Comparison of ENCODE assay signal across 7 mouse cellular contexts in genomic region chr12:86883280-86884196, GRCm38 (mm10). TPM values are rescaled to one million over a fixed set of nuclear protein-coding genes. Genes with fewer than 3 reads are reported as not detected.
DNase-seq lines count a peak whose midpoint lies in the region; ATAC-seq and TF ChIP-seq lines count a peak whose summit lies in the region.

No protein-coding gene starts in this region.

- H3K36me3 ChIP-seq in CH12.LX (replicated peaks in 1 of 2; ENCODE audit: control insufficient read depth in 1 of 2, insufficient read depth in 1 of 2, low read length in 1 of 2) = peaks cover 11 to 17% of the 10 kb centered on the region in 2 experiments
- H3K36me3 ChIP-seq in embryonic facial prominence, embryonic 11.5 days (replicated peaks; ENCODE audit: control insufficient read depth, insufficient read depth, low read depth, low read length) = no peaks in the 10 kb centered on the region
- peaks cover 16% of the 10 kb centered on the region for H3K36me3 ChIP-seq in heart, embryonic 12.5 days
- no peaks in the 10 kb centered on the region for H3K36me3 ChIP-seq in kidney, postnatal 0 days (ENCODE audit: insufficient read depth, low read length)

- H3K27ac ChIP-seq in CH12.LX (ENCODE audit: insufficient read depth, low read depth) = peak overlapping the region; percentile 89
- H3K27ac ChIP-seq in embryonic facial prominence, embryonic 11.5 days (replicated peaks; ENCODE audit: low read depth, low read length) = peak overlapping the region; percentile 99
- peak overlapping the region; percentile 100 for H3K27ac ChIP-seq in heart, embryonic 12.5 days (ENCODE audit: poor library complexity, severe bottlenecking)
- H3K27ac ChIP-seq in kidney, postnatal 0 days = peak overlapping the region; percentile 100

- peaks cover 27% of the 10 kb centered on the region for H3K79me2 ChIP-seq in CH12.LX (replicated peaks; ENCODE audit: control insufficient read depth, extremely low read depth, insufficient read depth, poor library complexity, severe bottlenecking)

- in situ Hi-C loops in CH12.LX (cut with MboI; ENCODE audit: low pct_ligation_motif_present, low pct_unique_long_range_greater_than_20kb, low sequenced_read_pairs) = no loop called here

- ATAC-seq in embryonic facial prominence, embryonic 11.5 days (replicated peaks; ENCODE audit: insufficient number of reproducible peaks, low FRiP score, low TSS enrichment, low read depth) = peak; percentile 5; the same call in 1 of the 2 replicates
- ATAC-seq in heart, embryonic 12.5 days (ENCODE audit: insufficient number of reproducible peaks, low FRiP score) = peak; percentile 10; the same call in 1 of the 2 replicates
- peak; percentile 3; the same call in 1 of the 2 replicates for ATAC-seq in kidney, postnatal 0 days (replicated peaks; ENCODE audit: low FRiP score, low read depth)

- TF ChIP-seq CTCF in CH12.LX (conservative IDR thresholded peaks at IDR 0.05 in 1 of 2, IDR thresholded peaks at IDR 0.05 in 1 of 2; ENCODE audit: low read depth in 2 of 2, low read length in 2 of 2) = no peak
- no peak for TF ChIP-seq CTCF in kidney, postnatal 0 days (IDR thresholded peaks at IDR 0.05; ENCODE audit: low read depth)

- TF ChIP-seq EP300 in CH12.LX (IDR thresholded peaks at IDR 0.05; ENCODE audit: low read length) = no peak

- peak overlapping the region; percentile 74 for H3K4me2 ChIP-seq in CH12.LX (ENCODE audit: insufficient read depth, low read depth, poor library complexity, severe bottlenecking)
- H3K4me2 ChIP-seq in embryonic facial prominence, embryonic 11.5 days (ENCODE audit: low read depth, low read length) = peak overlapping the region; percentile 99
- H3K4me2 ChIP-seq in heart, embryonic 12.5 days = peak overlapping the region; percentile 94
- H3K4me2 ChIP-seq in kidney, postnatal 0 days (ENCODE audit: low read length) = peak overlapping the region; percentile 93

- under 1% methylated on average over 78 of the region's 84 CpGs for WGBS in embryonic facial prominence, embryonic 11.5 days
- under 1% methylated on average over 80 of the region's 84 CpGs for WGBS in heart, embryonic 12.5 days
- WGBS in kidney, postnatal 0 days = under 1% methylated on average over 68 of the region's 84 CpGs

- H3K27me3 ChIP-seq in CH12.LX (replicated peaks) = no peaks in the 10 kb centered on the region
- H3K27me3 ChIP-seq in embryonic facial prominence, embryonic 11.5 days (ENCODE audit: control insufficient read depth, insufficient read depth, low read length) = no peaks in the 10 kb centered on the region
- no peaks in the 10 kb centered on the region for H3K27me3 ChIP-seq in heart, embryonic 12.5 days (replicated peaks)
- H3K27me3 ChIP-seq in kidney, postnatal 0 days (ENCODE audit: insufficient read depth, low read length) = no peaks in the 10 kb centered on the region

- peak overlapping the region; percentile 94 for H3K9ac ChIP-seq in CH12.LX (ENCODE audit: insufficient read depth, low read depth)
- peak overlapping the region; percentile 91 for H3K9ac ChIP-seq in embryonic facial prominence, embryonic 11.5 days (replicated peaks; ENCODE audit: low read length)
- H3K9ac ChIP-seq in heart, embryonic 12.5 days = peak overlapping the region; percentile 100
- H3K9ac ChIP-seq in kidney, postnatal 0 days (ENCODE audit: low read depth, low read length) = peak overlapping the region; percentile 97

- peaks cover 23 to 62% of the 10 kb centered on the region in 2 experiments for H3K4me1 ChIP-seq in CH12.LX (ENCODE audit: control insufficient read depth in 1 of 2, insufficient read depth in 2 of 2)
- peaks cover 3% of the 10 kb centered on the region for H3K4me1 ChIP-seq in embryonic facial prominence, embryonic 11.5 days (ENCODE audit: control insufficient read depth, insufficient read depth, low read length)
- peaks cover 53% of the 10 kb centered on the region for H3K4me1 ChIP-seq in heart, embryonic 12.5 days (replicated peaks)
- peaks cover 30% of the 10 kb centered on the region for H3K4me1 ChIP-seq in kidney, postnatal 0 days (replicated peaks; ENCODE audit: insufficient read depth, low read length)

- H3K9me3 ChIP-seq in CH12.LX (replicated peaks; ENCODE audit: low read length) = peaks cover 5% of the 10 kb centered on the region
- no peaks in the 10 kb centered on the region for H3K9me3 ChIP-seq in embryonic facial prominence, embryonic 11.5 days (replicated peaks; ENCODE audit: control insufficient read depth, low read length)
- no peaks in the 10 kb centered on the region for H3K9me3 ChIP-seq in heart, embryonic 12.5 days (replicated peaks)
- no peaks in the 10 kb centered on the region for H3K9me3 ChIP-seq in kidney, postnatal 0 days (replicated peaks; ENCODE audit: low read length)

- no peak for TF ChIP-seq POLR2A in CH12.LX (IDR thresholded peaks at IDR 0.05; ENCODE audit: low read depth, low read length)

- dilution Hi-C loops in CH12.LX (cut with MboI; ENCODE audit: extremely low pct_ligation_motif_present, extremely low pct_unique_long_range_greater_than_20kb, low sequenced_read_pairs) = no loop called here

- no peak for TF ChIP-seq RAD21 in CH12.LX (IDR thresholded peaks at IDR 0.05; ENCODE audit: low read depth, low read length)

- peak overlapping the region; percentile 73 to 89 (median 88) for H3K4me3 ChIP-seq in CH12.LX (replicated peaks in 1 of 3; ENCODE audit: low read depth in 2 of 3, low read length in 2 of 3, poor library complexity in 1 of 3)
- H3K4me3 ChIP-seq in embryonic facial prominence, embryonic 11.5 days (ENCODE audit: low read depth, low read length) = peak overlapping the region; percentile 73
- H3K4me3 ChIP-seq in heart, embryonic 12.5 days = peak overlapping the region; percentile 95
- peak overlapping the region; percentile 90 for H3K4me3 ChIP-seq in kidney, postnatal 0 days (replicated peaks; ENCODE audit: low read depth, low read length)

- DNase-seq in CH12.LX (ENCODE audit: extremely low read depth) (no peak), ZHBTc4 (ENCODE audit: low read depth, low spot score) (peak; percentile 75)
- peak; percentile 49 for DNase-seq in embryonic facial prominence, embryonic 11.5 days (ENCODE audit: low spot score)
- no peak for DNase-seq in kidney, postnatal 0 days (ENCODE audit: low spot score)
- DNase-seq in lung, postnatal 4 days = peak; percentile 78 to 81
- peak; percentile 43 to 47 for DNase-seq in spleen, postnatal 36 days (ENCODE audit: low spot score in 2 of 2)

TF ChIP-seq in CH12.LX, 34 proteins besides CTCF, POLR2A, EP300 and RAD21:
- TF ChIP-seq TCF12 (IDR thresholded peaks at IDR 0.05; ENCODE audit: low read depth, low read length) (no peak), ZC3H11A (IDR thresholded peaks at IDR 0.05; ENCODE audit: low read depth, low read length) (no peak), MAZ (IDR thresholded peaks at IDR 0.05; ENCODE audit: low read depth, low read length) (peak; percentile 48; the same call in 1 of the 2 replicates), GABPA (IDR thresholded peaks at IDR 0.05; ENCODE audit: insufficient replicate concordance, low read depth, low read length) (no peak), IRF4 (IDR thresholded peaks at IDR 0.05; ENCODE audit: low read depth, low read length) (no peak), TBP (conservative IDR thresholded peaks at IDR 0.05; ENCODE audit: low read depth, low read length) (no peak), ETS1 (conservative IDR thresholded peaks at IDR 0.05; ENCODE audit: low read depth, low read length) (no peak), BHLHE40 (IDR thresholded peaks at IDR 0.05; ENCODE audit: low read depth, low read length) (0 out of 2 replicates have a peak, but pooled peaks have one; percentile 20), RCOR1 (conservative IDR thresholded peaks at IDR 0.05; ENCODE audit: low read depth, low read length) (no peak), UBTF (IDR thresholded peaks at IDR 0.05; ENCODE audit: low read depth, low read length) (peak; percentile 86), E2F4 (IDR thresholded peaks at IDR 0.05; ENCODE audit: insufficient replicate concordance, low read depth, low read length) (no peak), MAX (IDR thresholded peaks at IDR 0.05; ENCODE audit: low read length) (no peak), JUND (conservative IDR thresholded peaks at IDR 0.05; ENCODE audit: low read depth, low read length) (no peak), NELFE (IDR thresholded peaks at IDR 0.05; ENCODE audit: low read depth, low read length) (no peak), JUN (IDR thresholded peaks at IDR 0.05; ENCODE audit: insufficient read depth, low read depth, low read length) (no peak), CHD2 (IDR thresholded peaks at IDR 0.05; ENCODE audit: low read length) (peak; percentile 20; the same call in 1 of the 2 replicates), MYC (IDR thresholded peaks at IDR 0.05; ENCODE audit: low read depth, low read length) (no peak)

RNA-seq across cellular contexts. Expression of gene Irf2bpl, which starts 1.1 kb away (rescaled TPM):
- 19.6 and 21.4 TPM in 2 replicates for total RNA-seq in CH12.LX (2012; rRNA removed)
- total RNA-seq in CH12.LX (2014; rRNA removed) = 7.0 and 8.2 TPM in 2 replicates
- polyA plus RNA-seq in CH12.LX (2012; ENCODE audit: insufficient read length, low read depth) = 10.2 and 12.1 TPM in 2 replicates
- 15.5 and 16.4 TPM in 2 replicates for polyA plus RNA-seq in embryonic facial prominence, embryonic 11.5 days (2014; fragmentation: Nextera tagmentation; extraction: Ambion mirVana)
- polyA plus RNA-seq in heart, embryonic 12.5 days (2016; fragmentation: Nextera tagmentation; extraction: Ambion mirVana) = 57.8 and 59.5 TPM in 2 replicates
- 52.1 and 57.9 TPM in 2 replicates for polyA plus RNA-seq in kidney, postnatal 0 days (2015; fragmentation: Nextera tagmentation; extraction: Ambion mirVana)

Comparison
In these comparisons a context has a peak if more than half of its experiments do, and no peak if none do; other contexts are left out.
1. DNase-seq: peak in ZHBTc4 (single experiment), embryonic facial prominence, embryonic 11.5 days (single experiment), lung, postnatal 4 days (2 of 2) and spleen, postnatal 36 days (2 of 2); none in CH12.LX (single experiment) and kidney, postnatal 0 days (single experiment).
2. Peak in every context shown above with its lines, with median percentiles within 50 percentile points of each other: H3K27ac ChIP-seq, H3K4me2 ChIP-seq, H3K4me3 ChIP-seq, H3K9ac ChIP-seq and ATAC-seq.